Mouse (Mus musculus): Measurements from ENCODE around the gene Ptpa. TPM values are rescaled to one million over a fixed set of nuclear protein-coding genes. Genes with fewer than 3 reads are reported as not detected.
A peak's percentile ranks its signal among the peaks of the same experiment; 100 is the strongest.
"Not testable (repeated sequence)": the region's sequence is repeated elsewhere in the genome, so short reads cannot be mapped to it uniquely, and the experiment has no call there.

The Ptpa gene
- total and polyA plus RNA-seq, 3 experiments, result 111 to 194 (median 122) TPM

DNA sequence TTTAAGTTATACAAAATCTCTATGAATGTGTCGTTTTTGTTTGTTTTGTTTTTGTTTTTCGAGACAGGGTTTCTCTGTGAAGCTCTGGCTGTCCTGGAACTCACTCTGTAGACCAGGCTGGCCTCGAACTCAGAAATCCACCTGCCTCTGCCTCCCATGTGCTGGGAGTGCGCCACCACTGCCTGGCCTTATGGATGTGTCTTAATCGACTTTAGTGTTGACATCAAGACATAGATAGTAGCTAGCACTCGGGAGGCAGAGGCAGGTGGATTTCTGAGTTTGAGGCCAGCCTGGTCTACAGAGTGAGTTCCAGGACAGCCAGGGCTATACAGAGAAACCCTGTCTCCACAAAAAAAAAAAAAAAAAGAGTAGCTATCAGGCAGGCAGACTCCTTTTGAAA, 1.3 kb downstream of the Ptpa start:
- H3K27ac ChIP-seq (ENCODE audit: insufficient read depth, low read depth); in situ Hi-C loops (cut with MboI; ENCODE audit: low pct_ligation_motif_present, low pct_unique_long_range_greater_than_20kb, low sequenced_read_pairs); DNase-seq (ENCODE audit: extremely low read depth); dilution Hi-C loops (cut with MboI; ENCODE audit: extremely low pct_ligation_motif_present, extremely low pct_unique_long_range_greater_than_20kb, low sequenced_read_pairs); H3K9me3 ChIP-seq (replicated peaks; ENCODE audit: low read length); H3K9ac ChIP-seq (ENCODE audit: insufficient read depth, low read depth): not testable (repeated sequence)
- Histone ChIP-seq H3K27me3 (replicated peaks) (peaks cover 15% of the 10 kb centered on the region), H3K4me1 (ENCODE audit: control insufficient read depth in 1 of 2, insufficient read depth in 2 of 2) (peaks cover 5 to 47% of the 10 kb centered on the region in 2 experiments; a peak in 3 of 4 replicates), H3K79me2 (replicated peaks; ENCODE audit: control insufficient read depth, extremely low read depth, insufficient read depth, poor library complexity, severe bottlenecking) (peaks cover 41% of the 10 kb centered on the region), H3K36me3 (replicated peaks in 1 of 2; ENCODE audit: control insufficient read depth in 1 of 2, insufficient read depth in 1 of 2, low read length in 1 of 2) (peaks cover 0 to 21% of the 10 kb centered on the region in 2 experiments), H3K4me2 (ENCODE audit: insufficient read depth, low read depth, poor library complexity, severe bottlenecking) (peak overlapping the region; percentile 68; the same call in 1 of the 2 replicates), H3K4me3 (replicated peaks in 1 of 3; ENCODE audit: low read depth in 2 of 3, low read length in 2 of 3, poor library complexity in 1 of 3) (peak overlapping the region in 1 of 3 experiments; percentile 84)
- TF ChIP-seq ZNF384 (IDR thresholded peaks at IDR 0.05; ENCODE audit: low read depth, low read length) (peak; percentile 47; the same call in 1 of the 2 replicates), MYC (IDR thresholded peaks at IDR 0.05; ENCODE audit: low read depth, low read length) (peak; percentile 52; the same call in 1 of the 2 replicates)

GRCm38 (mm10) chr2:30417595-30418165, 1.8 kb downstream of the Ptpa start:
- Histone ChIP-seq H3K4me3 (replicated peaks in 1 of 3; ENCODE audit: low read depth in 2 of 3, low read length in 2 of 3, poor library complexity in 1 of 3) (no peak overlapping the region), H3K27ac (ENCODE audit: insufficient read depth, low read depth) (no peak overlapping the region), H3K4me2 (ENCODE audit: insufficient read depth, low read depth, poor library complexity, severe bottlenecking) (peak overlapping the region; percentile 24; the same call in 1 of the 2 replicates), H3K79me2 (replicated peaks; ENCODE audit: control insufficient read depth, extremely low read depth, insufficient read depth, poor library complexity, severe bottlenecking) (peaks cover 47% of the 10 kb centered on the region), H3K27me3 (replicated peaks) (peaks cover 15% of the 10 kb centered on the region), H3K36me3 (replicated peaks in 1 of 2; ENCODE audit: control insufficient read depth in 1 of 2, insufficient read depth in 1 of 2, low read length in 1 of 2) (peaks cover 0 to 24% of the 10 kb centered on the region in 2 experiments), H3K9me3 (replicated peaks; ENCODE audit: low read length) (no peaks in the 10 kb centered on the region), H3K4me1 (ENCODE audit: control insufficient read depth in 1 of 2, insufficient read depth in 2 of 2) (peaks cover 5 to 47% of the 10 kb centered on the region in 2 experiments; a peak in 3 of 4 replicates), H3K9ac (ENCODE audit: insufficient read depth, low read depth) (no peak overlapping the region)
- DNase-seq (ENCODE audit: extremely low read depth), result no peak
- TF ChIP-seq PAX5 (IDR thresholded peaks at IDR 0.05; ENCODE audit: low read length) (no peak), IRF4 (IDR thresholded peaks at IDR 0.05; ENCODE audit: low read depth, low read length) (no peak), MAFK (IDR thresholded peaks at IDR 0.05; ENCODE audit: insufficient replicate concordance, low read length) (no peak), USF2 (conservative IDR thresholded peaks at IDR 0.05; ENCODE audit: low read depth, low read length) (no peak), MYC (IDR thresholded peaks at IDR 0.05; ENCODE audit: low read depth, low read length) (no peak), USF1 (IDR thresholded peaks at IDR 0.05; ENCODE audit: low read depth, low read length) (no peak), CHD2 (IDR thresholded peaks at IDR 0.05; ENCODE audit: low read length) (no peak), ZMIZ1 (IDR thresholded peaks at IDR 0.05; ENCODE audit: low read depth, low read length) (no peak), POLR2AphosphoS2 (IDR thresholded peaks at IDR 0.05; ENCODE audit: low read depth, low read length) (no peak), EP300 (IDR thresholded peaks at IDR 0.05; ENCODE audit: low read length) (no peak), MAZ (IDR thresholded peaks at IDR 0.05; ENCODE audit: low read depth, low read length) (no peak), MXI1 (IDR thresholded peaks at IDR 0.05; ENCODE audit: low read depth, low read length) (no peak), SMC3 (IDR thresholded peaks at IDR 0.05; ENCODE audit: low read depth, low read length) (no peak), E2F4 (IDR thresholded peaks at IDR 0.05; ENCODE audit: insufficient replicate concordance, low read depth, low read length) (no peak)
- in situ Hi-C loops (cut with MboI; ENCODE audit: low pct_ligation_motif_present, low pct_unique_long_range_greater_than_20kb, low sequenced_read_pairs), result no loop called here
- dilution Hi-C loops (cut with MboI; ENCODE audit: extremely low pct_ligation_motif_present, extremely low pct_unique_long_range_greater_than_20kb, low sequenced_read_pairs), result no loop called here

All from CH12.LX (cell line).